Mouse (Mus musculus): Measurements from ENCODE around the gene Gm45021.
A peak's percentile ranks its signal among the peaks of the same experiment; 100 is the strongest.
"Not testable (repeated sequence)": the region's sequence is repeated elsewhere in the genome, so short reads cannot be mapped to it uniquely, and the experiment has no call there.

Gm45021 gene

DNA sequence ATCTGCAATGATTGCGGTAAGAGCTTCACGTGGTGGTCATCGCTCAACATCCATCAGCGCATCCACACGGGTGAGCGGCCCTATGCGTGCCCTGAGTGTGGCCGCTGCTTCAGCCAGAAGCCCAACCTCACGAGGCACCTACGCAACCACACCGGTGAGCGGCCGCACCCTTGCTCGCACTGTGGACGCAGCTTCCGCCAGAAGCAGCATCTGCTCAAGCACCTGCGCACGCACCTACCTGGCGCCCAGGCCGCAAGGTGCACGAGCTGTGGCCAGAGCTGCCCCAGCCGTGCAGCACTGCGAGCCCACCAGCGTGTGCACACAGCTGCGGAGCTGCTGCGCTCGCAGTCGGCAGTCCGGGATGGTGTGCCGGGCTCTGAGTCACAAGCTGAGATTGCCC, 30.6 kb downstream of the Gm45021 start:
- no peak for DNase-seq

DNA sequence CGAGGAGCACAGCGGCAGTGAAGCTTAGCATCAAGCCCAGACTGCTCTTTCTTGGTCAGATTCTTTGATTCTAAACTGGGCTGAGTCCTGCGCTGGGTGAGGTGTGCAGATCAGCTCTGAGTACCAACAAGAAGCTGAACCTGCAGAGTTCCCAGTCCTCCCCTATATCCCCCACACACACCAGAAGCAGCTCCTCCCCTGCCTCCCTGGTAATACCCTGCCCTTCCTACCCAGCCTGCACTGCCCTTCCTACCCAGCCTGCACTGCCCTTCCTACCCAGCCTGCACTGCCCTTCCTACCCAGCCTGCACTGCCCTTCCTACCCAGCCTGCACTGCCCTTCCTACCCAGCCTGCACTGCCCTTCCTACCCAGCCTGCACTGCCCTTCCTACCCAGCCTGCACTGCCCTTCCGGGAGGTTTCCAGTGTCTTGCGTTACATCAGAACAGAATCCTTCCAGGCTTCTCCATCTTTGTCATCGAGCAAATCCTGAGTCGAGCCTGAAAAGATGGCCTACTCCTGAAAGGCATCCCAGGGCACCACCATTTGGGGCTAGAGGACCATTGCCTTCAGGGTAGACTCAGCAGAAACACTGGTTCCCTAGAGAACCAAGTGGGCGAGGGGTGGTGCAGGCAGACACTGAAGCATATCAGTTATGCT, 32.9 kb downstream of the Gm45021 start:
- not testable (repeated sequence) for DNase-seq

DNA sequence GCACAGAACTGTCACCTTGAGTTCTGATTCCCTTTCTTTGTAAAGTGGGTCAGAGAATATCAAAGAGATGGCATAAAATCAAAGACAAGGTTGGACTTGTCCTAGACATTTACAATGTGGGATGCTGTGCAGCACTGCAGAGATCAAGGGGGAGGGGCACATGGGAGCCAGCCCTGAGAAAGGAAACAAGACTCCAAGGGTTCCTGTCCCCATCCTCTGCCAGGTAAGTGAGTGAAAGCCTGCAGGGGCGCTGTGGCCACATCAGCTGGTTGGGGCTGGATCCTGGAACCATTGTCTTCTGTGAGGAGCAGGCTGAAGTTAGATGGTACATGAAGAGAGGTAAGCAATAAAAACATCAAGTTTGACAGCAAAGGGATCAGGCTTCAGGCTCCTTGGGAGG, 34.0 kb downstream of the Gm45021 start:
- no peak for DNase-seq

DNA sequence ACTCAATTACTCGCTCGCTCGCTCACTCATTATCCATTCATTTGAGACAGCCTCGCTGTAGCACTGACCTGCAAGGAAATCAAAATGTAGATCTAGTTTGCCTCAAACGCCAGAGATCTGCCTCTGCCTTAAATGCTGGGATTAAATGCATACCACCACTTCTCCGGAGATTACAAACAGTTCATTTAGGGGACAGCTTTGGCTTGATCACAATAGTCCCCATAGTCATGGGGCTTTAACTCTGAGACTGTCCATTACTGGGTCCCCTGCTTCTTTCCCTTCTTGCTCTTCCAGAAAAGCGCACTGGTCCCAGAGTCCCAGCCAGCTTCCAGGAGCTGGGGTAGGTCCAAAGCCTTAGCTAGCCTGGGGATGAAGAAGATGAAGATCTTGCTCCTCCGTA, 37.1 kb downstream of the Gm45021 start, which contains the start of gene AI854703:
AI854703 (plus strand) TSS at position 301 of the 400 bp plus-strand sequence.
- no peak for DNase-seq

DNA sequence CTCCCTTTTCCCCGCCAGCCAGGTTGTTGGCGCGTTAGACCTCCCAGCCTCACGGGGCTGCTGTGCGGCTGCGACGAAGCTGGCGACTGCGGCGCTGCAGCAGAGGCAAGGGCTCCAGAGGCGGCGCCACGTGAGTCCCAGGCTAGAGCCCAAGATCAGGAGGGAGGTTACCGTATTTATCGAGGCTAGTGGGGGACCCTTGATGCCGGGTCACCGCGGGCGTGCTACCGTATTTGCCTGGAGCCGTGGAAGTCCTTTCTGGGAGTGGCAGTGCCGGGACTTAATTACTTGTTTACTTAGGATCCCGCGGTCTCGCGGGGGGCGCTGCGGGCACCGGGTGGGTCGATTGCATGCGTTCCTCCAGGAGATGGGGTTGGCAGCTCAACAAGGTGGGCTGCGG, 37.6 kb downstream of the Gm45021 start:
- DNase-seq: peak; percentile 89

DNA sequence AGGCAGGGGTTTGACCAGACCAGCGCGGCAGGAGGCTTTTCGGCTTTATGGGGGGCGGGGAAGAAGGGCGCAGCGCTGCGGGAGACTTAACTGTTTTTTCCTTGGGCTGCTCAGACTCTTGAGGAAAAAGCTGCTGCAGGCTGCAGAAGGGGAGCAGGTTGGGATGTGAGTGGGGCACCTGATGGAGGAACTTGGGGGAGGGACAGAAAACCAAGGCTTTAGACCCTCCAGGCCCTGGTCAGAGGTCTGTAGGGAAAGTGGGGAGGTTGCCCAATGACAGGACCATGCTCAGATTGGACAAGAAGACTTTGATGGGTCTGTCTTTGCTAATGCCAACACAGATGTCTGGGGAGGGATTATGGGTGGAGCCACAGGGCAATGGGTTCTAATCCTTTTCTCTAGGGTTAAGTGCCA, 38.1 kb downstream of the Gm45021 start:
- DNase-seq: peak; percentile 74

DNA sequence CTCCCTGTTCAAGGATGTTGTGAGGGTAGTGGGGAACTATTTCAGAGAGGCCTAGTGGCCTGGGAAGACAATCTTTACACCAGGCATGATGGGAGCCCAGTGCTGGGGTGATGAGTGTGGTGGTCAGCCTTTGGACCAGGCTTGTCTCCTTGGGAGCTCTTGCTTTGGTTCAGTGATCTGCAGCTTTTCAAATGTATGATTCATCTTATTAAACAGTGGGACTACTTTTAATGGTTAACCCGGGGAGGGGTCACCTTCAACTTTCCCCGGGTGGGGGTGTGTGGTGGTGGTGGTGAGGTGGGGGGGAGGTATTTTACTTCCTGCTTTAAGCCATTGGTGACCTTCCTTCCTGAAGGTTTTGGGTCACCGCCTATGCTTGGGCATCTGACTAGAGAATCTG, 39.0 kb downstream of the Gm45021 start:
- DNase-seq: peak; percentile 89

DNA sequence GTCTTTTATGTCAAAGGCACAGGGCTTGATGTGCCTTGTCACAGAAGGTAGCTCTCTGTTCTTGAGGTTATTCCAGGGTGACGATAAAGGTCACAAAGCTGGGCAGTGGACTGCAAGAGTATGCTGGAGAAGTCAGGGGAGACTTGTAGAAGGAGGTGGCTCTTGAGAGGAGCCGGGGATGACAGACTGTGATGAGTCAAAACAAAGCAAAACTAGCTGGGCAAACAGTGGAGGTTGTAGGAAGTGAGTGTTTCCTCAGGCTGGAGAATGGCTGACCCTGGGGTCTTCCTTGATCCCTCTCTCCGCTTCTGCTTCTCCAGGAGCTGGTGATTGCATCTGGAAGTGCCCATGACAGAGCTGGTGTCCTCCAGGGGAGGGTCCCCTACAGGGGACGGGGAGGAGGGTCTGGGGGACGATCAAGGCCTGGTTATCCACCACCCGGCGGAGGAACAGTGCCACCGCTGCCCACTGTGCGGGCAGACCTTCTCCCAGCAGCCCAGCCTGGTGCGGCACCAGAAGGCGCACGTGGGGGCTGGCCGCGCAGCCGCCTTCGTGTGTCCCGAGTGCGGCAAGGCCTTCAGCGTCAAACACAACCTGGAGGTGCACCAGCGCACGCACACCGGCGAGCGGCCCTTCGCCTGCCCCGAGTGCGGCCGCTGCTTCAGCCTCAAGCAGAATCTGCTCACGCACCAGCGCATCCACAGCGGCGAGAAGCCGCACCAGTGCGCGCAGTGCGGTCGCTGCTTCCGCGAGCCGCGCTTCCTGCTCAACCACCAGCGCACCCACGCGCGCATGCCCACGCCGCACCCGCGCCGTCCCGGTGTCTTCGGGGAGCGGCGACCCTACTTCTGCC, 39.6 kb downstream of the Gm45021 start:
- no peak for DNase-seq

DNA sequence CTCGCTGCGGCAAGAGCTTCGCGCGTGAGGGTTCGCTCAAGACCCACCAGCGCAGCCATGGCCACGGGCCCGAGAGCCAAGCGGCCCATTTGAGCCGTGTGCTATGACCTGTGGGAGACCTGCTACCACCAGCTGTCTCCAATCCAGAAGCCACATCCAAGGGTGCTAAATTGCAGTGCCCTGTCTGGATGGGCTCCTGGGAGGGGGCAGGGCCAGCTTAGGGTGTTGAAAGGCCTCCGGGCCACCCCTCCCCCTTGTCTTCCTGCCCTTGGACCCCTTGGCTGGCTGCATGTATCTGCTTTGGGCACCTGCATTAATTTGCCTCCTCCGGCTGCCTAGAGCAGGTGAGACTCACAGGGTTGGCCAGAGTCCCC, 40.2 kb downstream of the Gm45021 start:
- DNase-seq: peak; percentile 86

DNA sequence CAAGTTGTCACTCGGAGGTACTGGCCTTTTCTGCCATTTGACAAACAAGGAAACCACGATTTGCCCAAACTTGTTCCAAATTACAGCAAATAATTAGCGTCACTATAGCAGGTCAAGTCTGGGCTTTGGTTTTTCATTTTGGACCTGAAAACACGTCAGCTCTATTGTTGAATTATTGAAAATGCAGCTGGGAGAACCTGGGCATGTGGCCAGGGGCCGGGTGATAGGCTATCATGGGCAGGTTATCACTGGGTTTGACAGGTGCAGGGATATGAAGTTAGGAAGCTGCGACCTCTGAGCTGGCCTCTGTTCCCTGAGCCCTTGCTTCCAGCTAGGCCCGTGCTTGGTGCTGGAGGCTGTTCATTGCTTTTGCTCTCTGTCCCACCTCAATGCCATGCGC, 41.4 kb downstream of the Gm45021 start:
- DNase-seq: no peak

DNA sequence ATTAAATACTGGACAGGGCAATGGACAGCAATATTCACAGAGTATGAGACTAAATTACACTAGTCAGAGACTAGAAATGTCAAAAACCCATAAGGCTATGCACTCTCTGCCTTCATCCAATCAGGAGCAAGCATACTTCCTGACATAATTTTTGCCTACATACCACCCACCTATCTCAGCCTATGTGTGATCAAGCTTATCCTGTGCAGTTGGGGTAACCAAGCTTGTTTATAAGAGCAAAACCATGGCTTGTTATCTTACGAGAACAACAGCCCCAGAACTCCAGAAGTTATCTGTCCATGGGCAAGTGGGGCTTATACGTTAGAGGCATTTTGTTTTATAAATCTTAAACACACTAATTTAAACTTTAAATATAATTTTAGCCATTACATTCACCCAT, 45.7 kb downstream of the Gm45021 start:
- no peak for DNase-seq

DNA sequence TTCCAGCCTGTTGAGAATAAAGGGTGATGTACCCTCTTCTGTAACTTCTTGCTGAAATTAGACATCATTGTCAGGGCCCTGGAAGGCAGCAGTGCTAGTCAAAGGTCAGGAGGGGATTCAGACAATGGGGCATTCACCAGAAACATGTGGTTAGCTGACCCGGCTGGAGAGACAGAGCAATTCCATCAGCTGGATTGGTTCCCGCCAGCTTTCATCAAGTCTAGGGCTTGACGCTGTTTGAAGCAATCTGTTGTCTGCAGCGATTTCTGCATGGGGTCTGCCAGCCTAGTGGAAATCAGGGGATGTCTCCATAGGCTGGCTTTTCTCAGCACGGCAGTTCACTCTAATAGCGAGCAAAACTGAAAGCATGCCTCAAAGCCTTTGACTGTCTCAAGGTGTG, 47.1 kb downstream of the Gm45021 start:
- DNase-seq: no peak

DNA sequence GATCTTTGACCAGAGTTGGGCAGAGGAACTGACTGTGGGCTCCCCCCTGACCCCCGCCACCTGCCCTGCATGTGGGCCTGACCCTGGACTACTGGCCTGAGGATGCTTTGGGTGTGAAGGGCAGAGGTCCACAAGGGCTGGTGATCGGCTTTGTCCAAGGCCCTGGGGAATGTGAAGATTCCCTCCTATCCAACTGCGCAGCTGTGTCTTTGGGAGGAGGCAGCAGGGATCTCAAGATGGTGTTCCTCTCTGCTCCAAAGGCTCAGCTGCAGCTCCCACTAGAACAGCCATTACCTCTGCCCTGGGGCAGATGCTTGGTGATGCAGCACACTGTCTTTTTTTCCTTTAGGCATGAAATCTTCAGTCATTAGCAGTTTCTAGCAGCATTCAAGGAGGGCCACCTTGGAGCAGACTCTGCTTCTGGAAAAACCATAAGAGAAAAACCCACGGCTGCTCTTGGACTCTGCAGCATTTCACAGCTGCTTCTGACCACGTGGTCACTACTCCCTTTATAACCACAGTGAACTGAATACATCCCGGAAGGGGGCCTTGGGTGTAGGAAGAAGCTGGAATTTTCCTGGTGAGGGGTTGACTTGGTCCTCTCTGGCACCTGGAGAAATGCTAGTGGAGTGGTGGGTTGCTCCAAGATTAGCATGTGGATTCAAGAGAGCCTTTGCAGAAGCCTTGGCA, 48.5 kb downstream of the Gm45021 start:
- no peak for DNase-seq

DNA sequence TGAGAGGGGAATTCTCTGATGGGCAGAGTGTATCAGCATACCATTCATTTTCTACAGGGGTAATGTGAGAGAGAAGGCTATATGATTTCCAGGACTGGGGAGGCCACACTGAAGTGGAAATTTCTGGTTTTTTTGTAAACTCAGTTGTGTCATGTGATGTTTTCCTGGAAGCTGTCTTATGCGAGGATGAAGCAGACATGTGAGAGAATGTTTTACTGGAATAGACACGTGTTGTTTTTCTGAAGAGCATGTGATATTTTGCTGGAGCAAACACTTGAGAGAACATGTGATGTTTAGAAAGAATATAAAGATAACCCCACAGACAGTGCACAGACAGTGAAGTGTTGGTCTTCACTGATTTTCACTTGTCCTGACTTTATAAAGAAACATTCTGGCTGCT, 49.1 kb downstream of the Gm45021 start:
- no peak for DNase-seq

DNA sequence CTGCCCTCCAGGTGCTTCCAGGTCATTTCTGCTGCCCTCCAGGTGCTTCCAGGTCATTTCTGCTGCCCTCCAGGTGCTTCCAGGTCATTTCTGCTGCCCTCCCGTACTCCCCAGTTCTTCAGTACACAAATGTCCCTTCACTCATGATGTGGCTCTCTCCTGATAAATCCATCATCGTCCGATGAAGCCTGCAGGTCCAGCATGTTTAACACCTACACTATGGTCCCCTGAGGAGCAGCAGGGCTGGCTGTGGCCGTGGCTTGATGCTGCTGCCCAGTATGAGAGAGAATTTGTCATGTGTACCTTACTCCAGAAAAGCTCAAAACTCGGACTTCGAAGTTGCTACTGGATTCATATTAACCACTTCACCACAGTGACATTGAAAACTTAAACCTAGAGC, 52.0 kb downstream of the Gm45021 start:
- DNase-seq: no peak

DNA sequence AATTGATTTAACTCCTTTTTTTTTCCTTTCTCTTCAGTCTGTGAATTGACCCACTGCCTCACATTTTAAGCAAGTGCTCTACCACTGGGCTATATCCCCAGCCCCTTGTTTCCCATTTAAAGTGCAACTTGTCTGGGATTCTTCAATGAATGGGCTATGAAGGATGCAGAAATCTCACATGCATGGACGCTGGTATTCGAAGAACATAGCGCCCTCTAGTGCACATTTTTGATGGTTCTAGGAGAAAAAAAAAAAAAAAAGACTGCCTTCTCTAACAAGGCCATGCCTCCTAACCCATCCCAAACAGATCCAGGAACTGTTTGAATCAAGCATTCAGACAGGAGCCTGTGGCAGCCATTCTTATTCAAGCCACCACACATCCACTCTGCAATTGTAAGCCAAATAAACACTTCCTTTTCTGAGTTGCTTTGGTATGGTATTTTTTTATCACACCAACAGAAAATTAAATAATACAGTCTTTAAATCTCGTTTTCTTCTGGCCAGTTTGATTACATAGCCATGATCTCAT, 53.4 kb downstream of the Gm45021 start:
- DNase-seq: no peak

DNA sequence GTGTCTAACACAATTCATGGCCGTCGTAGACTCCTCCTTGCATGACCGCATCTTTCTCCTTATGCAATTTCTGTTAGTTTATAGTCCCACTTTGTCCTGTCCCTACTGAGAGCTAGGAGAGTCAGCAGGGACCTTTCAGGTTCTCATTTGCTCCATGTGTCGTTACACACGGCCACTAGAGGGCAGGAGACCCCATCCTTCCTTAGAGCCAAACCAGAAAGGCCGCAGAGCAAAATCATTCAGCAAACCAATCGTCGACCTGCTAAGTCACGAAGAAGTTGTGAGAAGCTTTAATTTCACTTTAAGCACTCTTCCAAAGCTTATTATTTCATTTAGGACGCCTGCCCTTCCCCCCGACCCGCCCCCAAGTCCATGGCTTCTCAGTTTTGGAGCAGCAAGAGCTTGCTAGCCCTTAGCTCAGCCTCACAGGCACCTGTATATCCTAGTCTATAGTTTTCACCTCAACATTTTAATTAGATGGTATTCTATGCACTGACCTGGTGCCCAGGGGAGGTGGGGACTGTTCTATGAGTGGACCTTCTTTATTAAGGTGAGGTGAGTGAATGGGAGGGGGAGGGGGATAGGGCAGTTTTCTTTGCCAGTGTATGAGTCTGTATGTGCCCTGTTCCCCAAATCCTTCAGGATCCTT, 56.4 kb downstream of the Gm45021 start:
- peak; percentile 70 for DNase-seq

DNA sequence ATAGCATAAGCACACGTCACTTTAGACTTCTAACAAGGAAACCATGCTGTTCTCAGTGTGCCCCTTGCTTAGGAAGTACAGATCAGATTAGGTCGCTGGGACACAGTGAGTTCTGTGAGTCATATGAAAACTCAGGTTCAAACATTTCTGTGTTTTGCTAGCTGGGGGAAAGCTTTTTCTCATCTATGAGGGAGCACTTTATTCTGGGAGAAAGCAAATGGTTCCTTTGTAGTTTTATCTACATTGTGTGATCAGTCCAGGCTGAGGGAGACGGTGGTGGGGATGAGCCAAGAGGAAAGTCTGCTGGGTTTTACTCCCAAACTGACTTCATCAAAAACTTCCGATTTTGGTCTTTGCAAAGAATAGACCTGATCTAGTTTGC, 56.9 kb downstream of the Gm45021 start:
- DNase-seq: no peak

DNA sequence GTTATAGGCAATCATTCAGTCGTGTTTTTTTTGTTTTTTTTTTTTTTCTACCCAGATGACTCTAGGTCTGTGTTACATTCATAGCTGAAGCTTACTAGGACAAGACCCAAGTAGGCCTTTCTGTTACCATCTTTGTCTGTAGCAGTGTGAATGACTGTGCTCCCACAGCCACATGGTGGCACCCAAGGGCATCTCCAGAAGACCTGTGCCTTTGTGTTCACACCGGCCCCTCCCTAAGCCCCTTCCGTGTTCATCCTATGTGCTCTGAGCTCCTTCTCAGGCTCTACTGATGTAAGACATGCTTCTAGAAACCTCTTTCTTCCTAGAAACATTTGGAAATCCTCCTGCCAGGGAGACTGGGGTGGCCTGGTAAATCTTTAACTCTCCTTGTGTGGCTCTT, 57.6 kb downstream of the Gm45021 start, which contains the start of gene Gimap8:
Gimap8 (plus strand) TSS at position 240 of the 400 bp plus-strand sequence.
- DNase-seq: peak; percentile 80

DNA sequence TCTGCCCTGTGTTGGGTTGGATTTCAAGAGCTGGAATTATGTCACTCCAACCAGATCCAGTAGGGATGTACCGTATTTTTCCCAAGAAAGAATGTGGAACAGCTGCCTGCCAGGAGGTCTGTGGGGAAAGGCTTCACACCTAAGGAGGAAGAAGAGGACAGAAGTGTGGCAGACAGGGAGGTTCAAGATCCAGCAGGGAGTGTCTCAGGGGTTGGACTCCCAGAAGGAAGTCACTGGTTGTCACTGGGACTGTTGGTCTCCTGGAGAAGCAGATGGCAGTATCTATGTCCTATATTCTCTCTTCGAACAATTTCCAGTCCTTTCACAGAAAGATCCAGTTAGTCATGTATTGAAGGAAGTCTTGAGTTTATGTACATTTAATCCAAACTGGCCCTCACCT, 58.2 kb downstream of the Gm45021 start:
- no peak for DNase-seq

DNA sequence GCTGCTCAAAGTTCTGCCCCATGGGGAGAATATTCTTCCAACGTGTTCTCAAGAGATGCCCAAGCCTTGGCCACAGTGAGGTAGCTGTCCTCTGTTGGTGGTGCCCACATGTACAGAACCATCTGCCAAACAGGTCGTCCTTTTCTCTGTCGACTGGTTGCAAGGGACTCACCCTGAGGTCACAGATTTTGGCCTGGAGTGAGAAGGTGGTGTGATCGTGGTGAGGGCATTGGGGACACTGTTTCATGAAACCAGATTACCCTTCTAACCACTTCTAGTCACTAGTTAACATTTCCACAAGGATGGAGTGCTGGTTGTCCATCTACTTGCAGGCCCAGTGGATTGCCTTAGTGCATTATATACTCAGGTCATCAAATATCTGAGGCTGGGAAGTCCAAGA, 59.4 kb downstream of the Gm45021 start:
- DNase-seq: peak; percentile 71

DNA sequence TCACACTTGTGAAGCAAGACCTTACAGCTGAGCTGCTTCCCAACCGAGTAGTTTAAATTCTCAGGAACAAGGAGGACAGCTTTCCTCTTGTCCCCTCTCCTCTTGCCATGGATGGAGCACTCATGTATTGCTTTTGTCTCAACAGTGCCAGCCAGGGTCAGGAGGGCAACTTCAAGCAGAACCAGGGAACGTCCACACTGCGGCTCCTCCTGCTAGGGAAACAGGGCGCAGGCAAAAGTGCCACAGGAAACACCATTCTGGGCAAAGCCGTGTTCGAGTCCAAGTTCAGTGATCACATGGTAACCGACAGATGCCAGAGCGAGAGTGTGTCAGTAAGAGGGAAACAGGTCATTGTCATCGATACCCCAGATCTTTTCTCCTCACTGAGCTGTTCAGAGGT, 60.6 kb downstream of the Gm45021 start:
- DNase-seq: no peak

DNA sequence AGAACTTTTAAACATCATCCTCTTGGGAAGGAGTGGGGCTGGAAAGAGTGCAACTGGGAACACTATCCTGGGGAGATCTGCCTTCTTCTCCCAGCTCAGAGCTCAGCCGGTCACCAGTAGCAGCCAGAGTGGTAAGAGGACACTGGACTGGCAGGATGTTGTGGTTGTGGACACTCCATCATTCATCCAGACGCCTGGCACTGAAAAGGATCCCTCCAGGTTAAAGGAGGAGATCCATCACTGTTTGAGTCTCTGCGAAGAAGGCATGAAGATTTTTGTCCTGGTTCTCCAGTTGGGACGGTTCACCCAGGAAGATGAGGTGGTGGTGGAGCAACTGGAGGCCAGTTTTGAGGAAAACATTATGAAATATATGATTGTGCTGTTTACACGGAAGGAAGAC, 69.3 kb downstream of the Gm45021 start:
- DNase-seq: no peak

Data from kidney, adult 11 months (tissue).